Mouse (Mus musculus) retina, postnatal 1 day (tissue): ENCODE data around the gene Tmem192.

Experiments
- DNase-seq: peaks from one replicate; pipeline ENCODE4 v3.0.0-alpha.2; 2012

Tmem192 gene

GRCm38 (mm10) chr8:64946820-64947697, at the start of gene Tmem192:
TSS of gene Tmem192 (plus strand) at chr8:64947185.
- DNase-seq, result peak; percentile 91

- DNase-seq, result no peak
Measured at GRCm38 (mm10) chr8:64898710-64899109, 48.3 kb upstream of the Tmem192 start.

GRCm38 (mm10) chr8:64900645-64901044, 46.3 kb upstream of the Tmem192 start:
- no peak for DNase-seq

- DNase-seq, result no peak
Measured at GRCm38 (mm10) chr8:64901527-64902156, 45.3 kb upstream of the Tmem192 start.

- DNase-seq, result no peak
Measured at GRCm38 (mm10) chr8:64902191-64902590, 44.8 kb upstream of the Tmem192 start.

- DNase-seq, result peak; percentile 81
Measured at GRCm38 (mm10) chr8:64903778-64904177, 43.2 kb upstream of the Tmem192 start.

GRCm38 (mm10) chr8:64910026-64910425, 37.0 kb upstream of the Tmem192 start:
- no peak for DNase-seq

- DNase-seq, result no peak
Measured at GRCm38 (mm10) chr8:64916793-64917192, 30.2 kb upstream of the Tmem192 start.

- no peak for DNase-seq
Measured at GRCm38 (mm10) chr8:64923329-64923728, 23.7 kb upstream of the Tmem192 start.

- DNase-seq, result no peak
Measured at GRCm38 (mm10) chr8:64925762-64926161, 21.2 kb upstream of the Tmem192 start.

GRCm38 (mm10) chr8:64926355-64926754, 20.6 kb upstream of the Tmem192 start:
- DNase-seq, result no peak

- no peak for DNase-seq
Measured at GRCm38 (mm10) chr8:64928938-64929337, 18.0 kb upstream of the Tmem192 start.

GRCm38 (mm10) chr8:64934997-64935396, 12.0 kb upstream of the Tmem192 start:
- DNase-seq, result no peak

- no peak for DNase-seq
Measured at GRCm38 (mm10) chr8:64941019-64941418, 6.0 kb upstream of the Tmem192 start.

GRCm38 (mm10) chr8:64941495-64941894, 5.5 kb upstream of the Tmem192 start:
- peak; percentile 85 for DNase-seq

- DNase-seq, result no peak
Measured at GRCm38 (mm10) chr8:64942946-64943345, 4.0 kb upstream of the Tmem192 start.

GRCm38 (mm10) chr8:64944831-64945230, 2.2 kb upstream of the Tmem192 start:
- DNase-seq, result no peak

GRCm38 (mm10) chr8:64945606-64946005, 1.4 kb upstream of the Tmem192 start:
- DNase-seq, result no peak

GRCm38 (mm10) chr8:64946441-64946819, 555 bp upstream of the Tmem192 start:
- DNase-seq, result peak; percentile 29

- DNase-seq, result no peak
Measured at GRCm38 (mm10) chr8:64947698-64948034, 681 bp downstream of the Tmem192 start.

- DNase-seq, result peak; percentile 26
Measured at GRCm38 (mm10) chr8:64948371-64948770, 1.4 kb downstream of the Tmem192 start.

GRCm38 (mm10) chr8:64952101-64952500, 5.1 kb downstream of the Tmem192 start:
- DNase-seq, result no peak

- no peak for DNase-seq
Measured at GRCm38 (mm10) chr8:64959025-64959424, 12.0 kb downstream of the Tmem192 start.

- no peak for DNase-seq
Measured at GRCm38 (mm10) chr8:64962836-64963235, 15.9 kb downstream of the Tmem192 start.
